Mouse (Mus musculus) brain, embryonic 14.5 days (tissue): Measurements from ENCODE around the gene Syngr4.

Experiments
- CTCF ChIP-seq: fragments of 200-500 bp; IDR thresholded peaks from 2 replicates; pipeline ENCODE4 v1.5.1; 2012; ENCODE audit warnings: inconsistent platforms, mild to moderate bottlenecking, moderate library complexity, borderline replicate concordance; ENCODE audit not compliant: insufficient read depth, insufficient read length; ENCODE audit errors: extremely low read depth
- POLR2A ChIP-seq: fragments of 200-500 bp; IDR thresholded peaks from 2 replicates; pipeline ENCODE4 v1.6.1; 2012; ENCODE audit warnings: mild to moderate bottlenecking, inconsistent platforms, borderline replicate concordance; ENCODE audit not compliant: poor library complexity, insufficient read depth, insufficient read length, severe bottlenecking; ENCODE audit errors: extremely low read depth

- no peak for TF ChIP-seq CTCF
- TF ChIP-seq POLR2A, result no peak
Observed at GRCm38 (mm10) chr7:45867871-45868270, 28.6 kb downstream of the Syngr4 start.
